Mouse (Mus musculus) mouse trophoblast stem cell (cell line): ENCODE measurements at regions not wholly inside any gene's neighbourhood (a gene's known extent, or its start where the extent isn't known, plus 50 kb on each side); places are given as distances from the start of the nearest gene placed in this dataset.

Experiments used
- in situ Hi-C, 2 experiments: fragments of 300-500 bp; cut with MseI, MboI; formaldehyde crosslinking; loops; 2 replicates in 1 of 2; 3 replicates in 1 of 2; pipeline ENCODE4 v1.15.1; 2025

GRCm38 (mm10) chr14:31891500-31892185 is 61.2 kb upstream of the Ankrd28 start:
- in situ Hi-C loops: no loop called here

GRCm38 (mm10) chr14:31892186-31892510 is 61.7 kb upstream of the Ankrd28 start:
- in situ Hi-C loops: no loop called here

GRCm38 (mm10) chr14:31896500-31896899 is 66.0 kb upstream of the Ankrd28 start:
- in situ Hi-C loops: no loop called here

- in situ Hi-C loops: no loop called here
These were observed 69.1 kb upstream of the Ankrd28 start for GRCm38 (mm10) chr14:31899504-31899903.

GRCm38 (mm10) chr14:31899906-31900305 is 69.5 kb upstream of the Ankrd28 start:
- in situ Hi-C loops: no loop called here

GRCm38 (mm10) chr14:31901901-31902300 is 71.5 kb upstream of the Ankrd28 start:
- in situ Hi-C loops: no loop called here

- in situ Hi-C loops: no loop called here
These were observed 73.2 kb upstream of the Ankrd28 start for GRCm38 (mm10) chr14:31903664-31904063.

GRCm38 (mm10) chr14:31908591-31908990 is 78.1 kb upstream of the Ankrd28 start:
- in situ Hi-C loops: no loop called here

GRCm38 (mm10) chr14:31909291-31909690 is 78.8 kb upstream of the Ankrd28 start:
- in situ Hi-C loops: no loop called here

- in situ Hi-C loops: no loop called here
These were observed 80.4 kb upstream of the Ankrd28 start for GRCm38 (mm10) chr14:31910809-31911208.

- in situ Hi-C loops: no loop called here
These were observed 88.0 kb upstream of the Ankrd28 start for GRCm38 (mm10) chr14:31918461-31918860.

GRCm38 (mm10) chr14:31918921-31919320 is 88.5 kb upstream of the Ankrd28 start:
- in situ Hi-C loops: no loop called here

- in situ Hi-C loops: loop anchor here in 1 of 2 experiments (25.0 kb wide), 1 partner anchor 267 kb away; no protein-coding TSS in a partner anchor
These were observed 98.8 kb upstream of the Ankrd28 start for GRCm38 (mm10) chr14:31929161-31929707.

GRCm38 (mm10) chr14:31930367-31930766 is 98.4 kb upstream of the Galnt15 start:
- in situ Hi-C loops: loop anchor here in 1 of 2 experiments (25.0 kb wide), 1 partner anchor 268 kb away; no protein-coding TSS in a partner anchor

- in situ Hi-C loops: loop anchor here in 1 of 2 experiments (25.0 kb wide), 1 partner anchor 270 kb away; no protein-coding TSS in a partner anchor
These were observed 96.8 kb upstream of the Galnt15 start for GRCm38 (mm10) chr14:31931971-31932370.

GRCm38 (mm10) chr14:31933441-31933840 is 95.3 kb upstream of the Galnt15 start:
- in situ Hi-C loops: loop anchor here in 1 of 2 experiments (25.0 kb wide), 1 partner anchor 271 kb away; no protein-coding TSS in a partner anchor

- in situ Hi-C loops: loop anchor here in 1 of 2 experiments (25.0 kb wide), 1 partner anchor 272 kb away; no protein-coding TSS in a partner anchor
These were observed 94.9 kb upstream of the Galnt15 start for GRCm38 (mm10) chr14:31933841-31934271.

GRCm38 (mm10) chr14:31934321-31934720 is 94.5 kb upstream of the Galnt15 start:
- in situ Hi-C loops: loop anchor here in 1 of 2 experiments (25.0 kb wide), 1 partner anchor 272 kb away; no protein-coding TSS in a partner anchor

- in situ Hi-C loops: loop anchor here in 1 of 2 experiments (25.0 kb wide), 1 partner anchor 272 kb away; no protein-coding TSS in a partner anchor
These were observed 94.0 kb upstream of the Galnt15 start for GRCm38 (mm10) chr14:31934771-31935170.

GRCm38 (mm10) chr14:31935411-31935810 is 93.4 kb upstream of the Galnt15 start:
- in situ Hi-C loops: loop anchor here in 1 of 2 experiments (25.0 kb wide), 1 partner anchor 273 kb away; no protein-coding TSS in a partner anchor

- in situ Hi-C loops: loop anchor here in 1 of 2 experiments (25.0 kb wide), 1 partner anchor 274 kb away; no protein-coding TSS in a partner anchor
These were observed 92.2 kb upstream of the Galnt15 start for GRCm38 (mm10) chr14:31936581-31936980.

- in situ Hi-C loops: loop anchor here (10.0 to 25.0 kb wide), 2 partner anchors 136 to 279 kb away; no protein-coding TSS in a partner anchor
These were observed 87.9 kb upstream of the Galnt15 start for GRCm38 (mm10) chr14:31940900-31941299.
